Mouse (Mus musculus): ENCODE data around the gene Tmem140. TPM values are rescaled to one million over a fixed set of nuclear protein-coding genes. Genes with fewer than 3 reads are reported as not detected.

Gene Tmem140
- polyA plus RNA-seq (2021; fragmentation: Nextera tagmentation) = 1.6 and 2.1 TPM in 2 replicates
- long read RNA-seq, experiment 1, transcript Tmem140-201 (2 exons, 2,614 nt) = major isoform, 16 of 17 reads
- long read RNA-seq, experiment 1, partial matches to known transcripts = 0 of 17 reads
- long read RNA-seq, experiment 1, other reads (novel, unspliced or antisense) = 1 of 17 reads
- long read RNA-seq, experiment 2, partial matches to known transcripts = 0 of 2 reads
- long read RNA-seq, experiment 2, other reads (novel, unspliced or antisense) = 1 of 2 reads

DNA sequence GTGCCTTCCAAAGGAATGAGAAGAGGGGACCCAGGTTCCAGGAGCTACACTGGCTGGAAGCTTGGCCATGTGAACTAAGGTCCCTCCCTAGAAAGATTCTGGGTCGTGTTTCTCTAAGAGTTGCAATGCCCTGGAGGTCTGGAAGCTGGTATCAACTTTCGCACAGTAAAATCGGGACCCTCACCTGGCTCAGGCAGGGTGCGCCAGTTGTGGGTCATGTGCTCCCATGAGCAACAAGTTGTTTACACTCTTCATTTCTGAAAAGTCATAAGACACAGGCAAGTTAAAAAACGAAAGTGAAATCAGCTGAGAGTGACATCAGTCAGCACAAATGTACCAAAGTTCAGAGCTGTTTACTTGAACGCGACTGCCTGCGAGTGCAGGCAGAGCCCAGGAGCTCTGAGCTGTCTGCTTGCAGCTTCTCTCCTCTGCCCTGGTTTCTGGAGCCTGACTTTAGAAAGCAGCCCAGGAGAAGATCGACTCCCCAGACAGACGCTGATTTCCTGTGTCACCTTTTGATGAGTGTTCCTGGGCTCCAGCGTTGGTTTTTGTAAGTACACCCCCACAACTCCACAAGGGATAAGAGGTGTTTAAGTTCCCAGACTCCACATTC lies at the start of gene Tmem140:
Tmem140 (plus strand) TSS at position 356 of the 613 bp plus-strand sequence.

GRCm38 (mm10) chr6:34877509-34878321 lies 14.8 kb downstream of the Tmem140 start, which contains the start of gene Cyren:
Gene Cyren (minus strand): TSS chr6:34878060.

DNA sequence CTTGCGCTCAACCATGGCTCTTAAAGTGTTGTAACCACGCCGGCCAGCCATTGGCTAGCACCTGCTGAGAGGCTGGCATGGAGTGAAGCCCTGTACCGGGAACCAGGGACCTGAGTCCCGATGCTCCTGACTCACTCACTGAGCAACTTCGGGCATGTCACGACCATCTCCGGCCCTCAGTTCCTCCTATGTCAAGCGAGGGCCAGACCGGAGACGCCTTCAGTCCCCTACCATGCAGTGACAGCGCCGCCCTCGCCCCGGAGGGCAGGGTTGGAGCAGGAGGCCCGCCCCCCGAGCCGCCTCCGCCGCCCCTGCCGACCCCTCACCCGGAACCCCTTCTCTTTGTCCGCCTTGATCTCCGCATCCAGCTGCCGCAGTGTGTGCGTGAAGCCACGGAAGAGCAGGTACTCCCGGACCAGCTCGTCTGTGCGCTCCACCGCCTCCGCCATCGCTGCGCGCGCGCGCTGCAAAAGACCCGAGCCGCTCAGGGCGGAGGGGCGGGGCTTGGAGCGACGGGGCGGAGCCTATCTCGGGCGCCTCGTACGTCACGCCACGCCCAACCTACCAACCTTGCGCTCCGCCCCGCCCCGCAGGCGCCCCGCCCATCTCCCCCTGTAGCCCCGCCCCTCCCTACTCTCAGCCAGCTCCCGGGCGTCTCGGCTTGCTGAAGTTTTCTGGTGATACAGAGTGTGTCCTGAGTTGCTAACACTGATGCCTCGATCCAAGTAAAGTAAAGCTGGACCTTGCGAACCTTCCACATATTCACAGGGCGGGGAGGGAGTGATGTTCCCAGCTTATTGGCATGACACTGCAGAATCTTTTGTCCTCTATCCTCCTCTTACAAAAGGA lies 47.6 kb downstream of the Tmem140 start, which contains the start of gene Wdr91:
Wdr91 (minus strand) TSS at position 506 of the 849 bp plus-strand sequence.

DNA sequence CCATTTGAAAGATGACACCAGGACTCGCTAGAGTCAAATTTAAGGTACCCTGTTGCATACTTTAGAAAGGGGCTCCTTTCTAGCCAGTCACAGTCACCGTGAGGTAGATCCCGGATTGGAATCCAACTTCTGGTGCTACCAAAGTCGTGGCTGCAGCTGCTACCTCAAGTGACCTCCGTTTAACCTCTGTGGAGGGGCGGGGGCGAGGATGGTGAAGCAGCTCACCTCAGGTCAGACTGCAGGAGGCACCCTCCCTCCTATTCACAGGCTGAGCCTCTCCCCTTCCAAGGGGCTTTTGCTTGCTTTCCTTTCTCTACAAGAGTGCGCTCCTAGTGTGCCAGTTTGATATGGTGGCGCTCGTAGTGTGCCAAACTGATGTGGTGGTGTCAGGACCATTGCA lies 57.0 kb downstream of the Tmem140 start, which contains the start of gene Stra8:
Stra8 (plus strand) TSS at position 208 of the 400 bp plus-strand sequence.

Other genes with a start within 250 kb of the Tmem140 start
- gene Agbl3, start 82.7 kb upstream of the Tmem140 start, polyA plus RNA-seq (2021; fragmentation: Nextera tagmentation) = 19.4 and 25.0 TPM in 2 replicates
- 2.5 and 2.7 TPM in 2 replicates for gene Cyren, start 14.9 kb downstream of the Tmem140 start, polyA plus RNA-seq (2021; fragmentation: Nextera tagmentation)
- 12.1 and 16.9 TPM in 2 replicates for gene Wdr91, start 47.7 kb downstream of the Tmem140 start, polyA plus RNA-seq (2021; fragmentation: Nextera tagmentation)
- not detected in 2 replicates for gene Stra8, start 57.0 kb downstream of the Tmem140 start, polyA plus RNA-seq (2021; fragmentation: Nextera tagmentation)
- gene Slc23a4, start 125.3 kb downstream of the Tmem140 start, polyA plus RNA-seq (2021; fragmentation: Nextera tagmentation) = 0.10 and 0.23 TPM in 2 replicates